Mouse (Mus musculus) lung, postnatal 0 days (tissue): ENCODE measurements at regions not wholly inside any gene's neighbourhood (a gene's known extent, or its start where the extent isn't known, plus 50 kb on each side); places are given as distances from the start of the nearest gene placed in this dataset.

ENCODE experiments used
- CTCF ChIP-seq: IDR thresholded peaks from 2 replicates; pipeline ENCODE4 v1.5.1; 2016; ENCODE audit warnings: antibody characterized with exemption, mild to moderate bottlenecking
- EP300 ChIP-seq: IDR thresholded peaks from 2 replicates; pipeline ENCODE4 v1.6.1; 2016; ENCODE audit warnings: antibody characterized with exemption, mild to moderate bottlenecking, control low read depth

GRCm38 (mm10) chr10:66734853-66735252 lies 361.1 kb upstream of the Jmjd1c start:
- peak; percentile 19; the same call in 1 of the 2 replicates for TF ChIP-seq CTCF
- TF ChIP-seq EP300, result no peak
